Mouse (Mus musculus) ES-Bruce4 (cell line): ENCODE results near the gene Crip2. TPM values are rescaled to one million over a fixed set of nuclear protein-coding genes. Genes with fewer than 3 reads are reported as not detected.

Experiments used
- H3K27ac ChIP-seq: 2 replicates; pipeline ENCODE4 v1.5.1; 2012; ENCODE audit warnings: low read length, inconsistent platforms; ENCODE audit not compliant: insufficient read depth
- H3K27me3 ChIP-seq: 2 replicates; pipeline ENCODE4 v1.6.1; 2012; ENCODE audit warnings: mild to moderate bottlenecking, low read length, inconsistent platforms; ENCODE audit not compliant: control insufficient read depth, poor library complexity, insufficient read depth, severe bottlenecking
- H3K36me3 ChIP-seq: 2 replicates; pipeline ENCODE4 v1.6.1; 2012; ENCODE audit warnings: inconsistent platforms, mild to moderate bottlenecking, low read length, moderate library complexity; ENCODE audit not compliant: control insufficient read depth, poor library complexity, insufficient read depth, severe bottlenecking
- H3K4me1 ChIP-seq: one replicate; pipeline ENCODE4 v1.8.1; 2011; ENCODE audit warnings: low read length; ENCODE audit not compliant: control insufficient read depth, insufficient read depth
- H3K4me3 ChIP-seq: 2 replicates; pipeline ENCODE4 v1.5.1; 2011; ENCODE audit warnings: low read depth, mild to moderate bottlenecking, low read length
- H3K9ac ChIP-seq: 2 replicates; pipeline ENCODE4 v1.6.1; 2012; ENCODE audit warnings: low read depth, mild to moderate bottlenecking, inconsistent platforms; ENCODE audit not compliant: poor library complexity, severe bottlenecking
- H3K9me3 ChIP-seq: replicated peaks from 2 replicates; pipeline ENCODE4 v1.6.1; 2012; ENCODE audit warnings: mild to moderate bottlenecking, low read length, inconsistent platforms; ENCODE audit not compliant: control insufficient read depth, poor library complexity, insufficient read depth, severe bottlenecking
- CTCF ChIP-seq: IDR thresholded peaks from one replicate; pipeline ENCODE4 v1.8.1; 2011; ENCODE audit warnings: low read depth, low read length
- EP300 ChIP-seq: IDR thresholded peaks from 2 replicates; pipeline ENCODE4 v1.6.1; 2011; ENCODE audit warnings: low read depth, low read length; ENCODE audit not compliant: insufficient read depth
- POLR2A ChIP-seq: IDR thresholded peaks from one replicate; pipeline ENCODE4 v1.8.1; 2011; ENCODE audit warnings: low read length; ENCODE audit not compliant: insufficient read depth
- polyA plus RNA-seq: library from polyadenylated mRNA; stranded (reverse); fragments of >200 nt; gene quantifications from 2 replicates; pipeline ENCODE4 v1.2.4, GENCODE M21; 2011; ENCODE audit warnings: low read depth; ENCODE audit not compliant: missing spikeins, insufficient read depth, insufficient read length

Crip2 gene
- polyA plus RNA-seq, 1 experiment = 87.1 TPM

- peaks cover 5% of the 10 kb centered on the region for H3K4me1 ChIP-seq
- TF ChIP-seq EP300 (no peak), CTCF (no peak), POLR2A (no peak)
- no peaks in the 10 kb centered on the region for H3K9me3 ChIP-seq
- H3K27ac ChIP-seq = peak overlapping the region; percentile 5; the same call in 1 of the 2 replicates
- no peaks in the 10 kb centered on the region for H3K27me3 ChIP-seq
- H3K9ac ChIP-seq = no peak overlapping the region
- no peaks in the 10 kb centered on the region for H3K36me3 ChIP-seq
- H3K4me3 ChIP-seq = no peak overlapping the region
Observed at GRCm38 (mm10) chr12:113100448-113101076, 39.5 kb upstream of the Crip2 start.

GRCm38 (mm10) chr12:113101251-113101960, 38.6 kb upstream of the Crip2 start:
- Histone ChIP-seq H3K36me3 (no peaks in the 10 kb centered on the region), H3K4me3 (no peak overlapping the region), H3K9ac (no peak overlapping the region), H3K27ac (no peak overlapping the region; the same call in 1 of the 2 replicates), H3K27me3 (no peaks in the 10 kb centered on the region), H3K9me3 (no peaks in the 10 kb centered on the region), H3K4me1 (peaks cover 5% of the 10 kb centered on the region)
- TF ChIP-seq CTCF (no peak), POLR2A (no peak), EP300 (no peak)

GRCm38 (mm10) chr12:113102461-113102860, 37.6 kb upstream of the Crip2 start:
- no peaks in the 10 kb centered on the region for H3K36me3 ChIP-seq
- no peak overlapping the region for H3K9ac ChIP-seq
- peaks cover 5% of the 10 kb centered on the region for H3K4me1 ChIP-seq
- no peaks in the 10 kb centered on the region for H3K27me3 ChIP-seq
- peak; percentile 67 for TF ChIP-seq CTCF
- no peak for TF ChIP-seq EP300
- no peak for TF ChIP-seq POLR2A
- no peak overlapping the region for H3K4me3 ChIP-seq
- no peaks in the 10 kb centered on the region for H3K9me3 ChIP-seq
- H3K27ac ChIP-seq = no peak overlapping the region

- no peak overlapping the region for H3K27ac ChIP-seq
- H3K4me3 ChIP-seq = no peak overlapping the region
- TF ChIP-seq EP300 (no peak), CTCF (peak; percentile 68)
- H3K27me3 ChIP-seq = no peaks in the 10 kb centered on the region
- H3K9ac ChIP-seq = no peak overlapping the region
- peaks cover 7% of the 10 kb centered on the region for H3K4me1 ChIP-seq
- no peaks in the 10 kb centered on the region for H3K9me3 ChIP-seq
- no peaks in the 10 kb centered on the region for H3K36me3 ChIP-seq
Observed at GRCm38 (mm10) chr12:113103846-113104451, 36.1 kb upstream of the Crip2 start.

GRCm38 (mm10) chr12:113106386-113106785, 33.6 kb upstream of the Crip2 start:
- no peak for TF ChIP-seq CTCF
- no peak for TF ChIP-seq EP300
- Histone ChIP-seq H3K4me1 (peaks cover 4% of the 10 kb centered on the region), H3K36me3 (no peaks in the 10 kb centered on the region), H3K4me3 (no peak overlapping the region), H3K9ac (no peak overlapping the region), H3K27me3 (no peaks in the 10 kb centered on the region), H3K9me3 (no peaks in the 10 kb centered on the region), H3K27ac (no peak overlapping the region)
